Mouse (Mus musculus): Measurements from ENCODE around the gene Ocel1. TPM values are rescaled to one million over a fixed set of nuclear protein-coding genes. Genes with fewer than 3 reads are reported as not detected.
A peak's percentile ranks its signal among the peaks of the same experiment; 100 is the strongest.

Ocel1 gene
- polyA plus RNA-seq, 1 experiment, result 1.9 TPM

- Histone ChIP-seq H3K27me3 (ENCODE audit: control insufficient read depth, insufficient read depth, low read length, poor library complexity, severe bottlenecking) (no peaks in the 10 kb centered on the region), H3K4me1 (ENCODE audit: control insufficient read depth, insufficient read depth, low read length) (no peaks in the 10 kb centered on the region), H3K36me3 (ENCODE audit: control insufficient read depth, insufficient read depth, low read length, poor library complexity, severe bottlenecking) (peaks cover 8% of the 10 kb centered on the region), H3K4me3 (ENCODE audit: low read depth, low read length) (no peak overlapping the region), H3K9me3 (replicated peaks; ENCODE audit: control insufficient read depth, insufficient read depth, low read length, poor library complexity, severe bottlenecking) (no peaks in the 10 kb centered on the region), H3K9ac (ENCODE audit: low read depth, poor library complexity, severe bottlenecking) (no peak overlapping the region), H3K27ac (ENCODE audit: insufficient read depth, low read length) (no peak overlapping the region)
- TF ChIP-seq EP300 (IDR thresholded peaks at IDR 0.05; ENCODE audit: insufficient read depth, low read depth, low read length) (no peak), POLR2A (IDR thresholded peaks at IDR 0.05; ENCODE audit: insufficient read depth, low read length) (no peak), CTCF (IDR thresholded peaks at IDR 0.05; ENCODE audit: low read depth, low read length) (no peak)
Observed at GRCm38 (mm10) chr8:71351117-71351516, 20.0 kb upstream of the Ocel1 start.

GRCm38 (mm10) chr8:71351520-71351919, 19.6 kb upstream of the Ocel1 start:
- TF ChIP-seq POLR2A (IDR thresholded peaks at IDR 0.05; ENCODE audit: insufficient read depth, low read length), result no peak
- TF ChIP-seq CTCF (IDR thresholded peaks at IDR 0.05; ENCODE audit: low read depth, low read length), result no peak
- no peak for TF ChIP-seq EP300 (IDR thresholded peaks at IDR 0.05; ENCODE audit: insufficient read depth, low read depth, low read length)
- Histone ChIP-seq H3K27ac (ENCODE audit: insufficient read depth, low read length) (no peak overlapping the region), H3K4me3 (ENCODE audit: low read depth, low read length) (no peak overlapping the region), H3K9ac (ENCODE audit: low read depth, poor library complexity, severe bottlenecking) (no peak overlapping the region), H3K36me3 (ENCODE audit: control insufficient read depth, insufficient read depth, low read length, poor library complexity, severe bottlenecking) (peaks cover 4% of the 10 kb centered on the region), H3K27me3 (ENCODE audit: control insufficient read depth, insufficient read depth, low read length, poor library complexity, severe bottlenecking) (no peaks in the 10 kb centered on the region), H3K9me3 (replicated peaks; ENCODE audit: control insufficient read depth, insufficient read depth, low read length, poor library complexity, severe bottlenecking) (no peaks in the 10 kb centered on the region), H3K4me1 (ENCODE audit: control insufficient read depth, insufficient read depth, low read length) (no peaks in the 10 kb centered on the region)

GRCm38 (mm10) chr8:71358026-71358425, 13.1 kb upstream of the Ocel1 start:
- TF ChIP-seq CTCF (IDR thresholded peaks at IDR 0.05; ENCODE audit: low read depth, low read length) (no peak), EP300 (IDR thresholded peaks at IDR 0.05; ENCODE audit: insufficient read depth, low read depth, low read length) (no peak), POLR2A (IDR thresholded peaks at IDR 0.05; ENCODE audit: insufficient read depth, low read length) (no peak)
- Histone ChIP-seq H3K4me1 (ENCODE audit: control insufficient read depth, insufficient read depth, low read length) (no peaks in the 10 kb centered on the region), H3K27me3 (ENCODE audit: control insufficient read depth, insufficient read depth, low read length, poor library complexity, severe bottlenecking) (no peaks in the 10 kb centered on the region), H3K27ac (ENCODE audit: insufficient read depth, low read length) (no peak overlapping the region), H3K9me3 (replicated peaks; ENCODE audit: control insufficient read depth, insufficient read depth, low read length, poor library complexity, severe bottlenecking) (no peaks in the 10 kb centered on the region), H3K4me3 (ENCODE audit: low read depth, low read length) (no peak overlapping the region), H3K36me3 (ENCODE audit: control insufficient read depth, insufficient read depth, low read length, poor library complexity, severe bottlenecking) (peaks cover 7% of the 10 kb centered on the region; the same call in 1 of the 2 replicates), H3K9ac (ENCODE audit: low read depth, poor library complexity, severe bottlenecking) (no peak overlapping the region)

GRCm38 (mm10) chr8:71366771-71367528, 4.1 kb upstream of the Ocel1 start, which contains the start of gene Use1:
Gene Use1 (plus strand): TSS chr8:71366848.
- Histone ChIP-seq H3K27ac (ENCODE audit: insufficient read depth, low read length) (peak within 1 kb of the TSS; percentile 87), H3K36me3 (ENCODE audit: control insufficient read depth, insufficient read depth, low read length, poor library complexity, severe bottlenecking) (peaks cover 10% of the 10 kb centered on the region), H3K4me1 (ENCODE audit: control insufficient read depth, insufficient read depth, low read length) (no peaks in the 10 kb centered on the region), H3K9me3 (replicated peaks; ENCODE audit: control insufficient read depth, insufficient read depth, low read length, poor library complexity, severe bottlenecking) (no peaks in the 10 kb centered on the region), H3K27me3 (ENCODE audit: control insufficient read depth, insufficient read depth, low read length, poor library complexity, severe bottlenecking) (no peaks in the 10 kb centered on the region), H3K4me3 (ENCODE audit: low read depth, low read length) (peak within 1 kb of the TSS; percentile 77), H3K9ac (ENCODE audit: low read depth, poor library complexity, severe bottlenecking) (peak within 1 kb of the TSS; percentile 46)
- TF ChIP-seq EP300 (IDR thresholded peaks at IDR 0.05; ENCODE audit: insufficient read depth, low read depth, low read length) (peak; percentile 54; the same call in 1 of the 2 replicates), POLR2A (IDR thresholded peaks at IDR 0.05; ENCODE audit: insufficient read depth, low read length) (peak; percentile 69), CTCF (IDR thresholded peaks at IDR 0.05; ENCODE audit: low read depth, low read length) (no peak)

GRCm38 (mm10) chr8:71367529-71368176, 3.4 kb upstream of the Ocel1 start:
- Histone ChIP-seq H3K27me3 (ENCODE audit: control insufficient read depth, insufficient read depth, low read length, poor library complexity, severe bottlenecking) (no peaks in the 10 kb centered on the region), H3K9ac (ENCODE audit: low read depth, poor library complexity, severe bottlenecking) (peak overlapping the region; percentile 46)

GRCm38 (mm10) chr8:71368366-71368765, 2.7 kb upstream of the Ocel1 start:
- Histone ChIP-seq H3K36me3 (ENCODE audit: control insufficient read depth, insufficient read depth, low read length, poor library complexity, severe bottlenecking) (peaks cover 10% of the 10 kb centered on the region), H3K27me3 (ENCODE audit: control insufficient read depth, insufficient read depth, low read length, poor library complexity, severe bottlenecking) (no peaks in the 10 kb centered on the region), H3K27ac (ENCODE audit: insufficient read depth, low read length) (0 out of 2 replicates have a peak overlapping the region, but pooled peaks have one; percentile 10), H3K4me3 (ENCODE audit: low read depth, low read length) (no peak overlapping the region), H3K9me3 (replicated peaks; ENCODE audit: control insufficient read depth, insufficient read depth, low read length, poor library complexity, severe bottlenecking) (no peaks in the 10 kb centered on the region), H3K9ac (ENCODE audit: low read depth, poor library complexity, severe bottlenecking) (peak overlapping the region; percentile 46), H3K4me1 (ENCODE audit: control insufficient read depth, insufficient read depth, low read length) (no peaks in the 10 kb centered on the region)
- TF ChIP-seq CTCF (IDR thresholded peaks at IDR 0.05; ENCODE audit: low read depth, low read length), result no peak
- no peak for TF ChIP-seq POLR2A (IDR thresholded peaks at IDR 0.05; ENCODE audit: insufficient read depth, low read length)
- TF ChIP-seq EP300 (IDR thresholded peaks at IDR 0.05; ENCODE audit: insufficient read depth, low read depth, low read length), result no peak

More at GRCm38 (mm10) chr8:71367529-71368176, 3.4 kb upstream of the Ocel1 start:
- Histone ChIP-seq H3K27ac (ENCODE audit: insufficient read depth, low read length) (peak overlapping the region; percentile 10; the same call in 1 of the 2 replicates), H3K4me3 (ENCODE audit: low read depth, low read length) (peak overlapping the region; percentile 77), H3K36me3 (ENCODE audit: control insufficient read depth, insufficient read depth, low read length, poor library complexity, severe bottlenecking) (peaks cover 10% of the 10 kb centered on the region), H3K9me3 (replicated peaks; ENCODE audit: control insufficient read depth, insufficient read depth, low read length, poor library complexity, severe bottlenecking) (no peaks in the 10 kb centered on the region), H3K4me1 (ENCODE audit: control insufficient read depth, insufficient read depth, low read length) (no peaks in the 10 kb centered on the region)
- TF ChIP-seq CTCF (IDR thresholded peaks at IDR 0.05; ENCODE audit: low read depth, low read length) (no peak), EP300 (IDR thresholded peaks at IDR 0.05; ENCODE audit: insufficient read depth, low read depth, low read length) (0 out of 2 replicates have a peak, but pooled peaks have one; percentile 1)

Data from ES-Bruce4 (cell line).